Mouse (Mus musculus) hindbrain, embryonic 14.5 days (tissue): Measurements from ENCODE around the gene Pou2f2. TPM values are rescaled to one million over a fixed set of nuclear protein-coding genes. Genes with fewer than 3 reads are reported as not detected.

Source experiments
- ATAC-seq: fragments of 200-750 bp; cut with Nextera tagmentation; 2 replicates; pipeline ENCODE4 v1.8.0; 2017; ENCODE audit warnings: moderate number of reproducible peaks, mild to moderate bottlenecking, moderate TSS enrichment, moderate library complexity; ENCODE audit not compliant: low FRiP score
- DNase-seq: peaks from one replicate; pipeline ENCODE4 v3.0.0-alpha.2; 2015; ENCODE audit warnings: low spot score
- H3K27ac ChIP-seq: fragments of 300-500 bp; sonication (generic); 2 replicates; pipeline ENCODE4 v1.5.1; 2014; ENCODE audit warnings: mild to moderate bottlenecking, moderate library complexity
- H3K27me3 ChIP-seq: fragments of 300-500 bp; sonication (generic); 2 replicates; pipeline ENCODE4 v1.6.1; 2014; ENCODE audit warnings: mild to moderate bottlenecking, low read length, mixed read lengths; ENCODE audit not compliant: control insufficient read depth, insufficient read depth
- H3K36me3 ChIP-seq: fragments of 300-500 bp; sonication (generic); replicated peaks from 2 replicates; pipeline ENCODE4 v1.6.1; 2014; ENCODE audit not compliant: control insufficient read depth, insufficient read depth
- H3K4me1 ChIP-seq: fragments of 300-500 bp; sonication (generic); replicated peaks from 2 replicates; pipeline ENCODE4 v1.6.1; 2014; ENCODE audit warnings: antibody characterized with exemption, low read length, mixed read lengths; ENCODE audit not compliant: control insufficient read depth, insufficient read depth
- H3K4me2 ChIP-seq: fragments of 300-500 bp; sonication (generic); replicated peaks from 2 replicates; pipeline ENCODE4 v1.6.1; 2014; ENCODE audit warnings: mild to moderate bottlenecking, moderate library complexity
- H3K4me3 ChIP-seq: fragments of 300-500 bp; sonication (generic); replicated peaks from 2 replicates; pipeline ENCODE4 v1.5.1; 2014; ENCODE audit warnings: mild to moderate bottlenecking, low read length
- H3K9ac ChIP-seq: fragments of 300-500 bp; sonication (generic); 2 replicates; pipeline ENCODE4 v1.6.1; 2014
- H3K9me3 ChIP-seq: fragments of 300-500 bp; sonication (generic); 2 replicates; pipeline ENCODE4 v1.6.1; 2016; ENCODE audit warnings: low read length; ENCODE audit not compliant: control insufficient read depth
- WGBS: fragments of 180-500 bp; shearing (Covaris S2); extraction: QIAGEN DNeasy Blood & Tissue Kit; methylation state at CpG from one replicate; pipeline ENCODE4 v1.1.7; 2014; 5-methylcytosine and 5-hydroxymethylcytosine counted together
- polyA plus RNA-seq: library from polyadenylated mRNA; unstranded; fragments of >200 nt; fragmentation: Nextera tagmentation; extraction: Ambion mirVana; gene quantifications from 2 replicates; pipeline ENCODE4 v1.2.1, GENCODE M21; 2014

Pou2f2 gene
- polyA plus RNA-seq, 1 experiment from 2014 or later = 31.8 TPM

DNA sequence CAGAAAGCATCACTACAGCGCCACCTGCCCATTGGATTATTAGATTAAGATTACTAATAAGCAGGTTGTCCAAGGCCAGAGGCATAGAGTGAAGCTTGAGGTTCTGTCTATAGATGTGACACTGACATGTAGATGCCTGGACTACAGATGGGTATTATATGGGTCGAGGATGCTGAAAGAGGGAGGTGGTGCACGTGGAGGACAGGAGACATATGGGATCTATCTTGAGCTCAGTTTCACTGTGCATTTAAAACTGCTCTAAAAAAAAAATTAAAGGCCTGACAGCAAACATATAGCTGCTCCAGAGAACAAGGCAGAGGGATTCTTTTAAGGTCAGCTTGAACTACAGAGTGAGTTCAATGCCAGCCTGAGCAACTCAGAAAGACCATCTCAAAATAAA lies 81.4 kb downstream of the Pou2f2 start:
- H3K27me3 ChIP-seq = no peaks in the 10 kb centered on the region
- no peaks in the 10 kb centered on the region for H3K4me1 ChIP-seq
- 74% methylated on average over 3 of the region's 3 CpGs for WGBS
- H3K4me2 ChIP-seq = no peak overlapping the region
- no peaks in the 10 kb centered on the region for H3K9me3 ChIP-seq
- no peak for DNase-seq
- H3K36me3 ChIP-seq = peaks cover 32% of the 10 kb centered on the region
- no peak overlapping the region for H3K9ac ChIP-seq
- no peak overlapping the region for H3K4me3 ChIP-seq
- no peak for ATAC-seq
- H3K27ac ChIP-seq = no peak overlapping the region

GRCm38 (mm10) chr7:25089875-25090274 lies 89.7 kb downstream of the Pou2f2 start:
- no peak overlapping the region for H3K4me3 ChIP-seq
- no peak overlapping the region for H3K9ac ChIP-seq
- no peak for DNase-seq
- H3K27me3 ChIP-seq = no peaks in the 10 kb centered on the region
- H3K4me2 ChIP-seq = no peak overlapping the region
- peaks cover 29% of the 10 kb centered on the region for H3K36me3 ChIP-seq
- ATAC-seq = no peak
- H3K9me3 ChIP-seq = no peaks in the 10 kb centered on the region
- 21% methylated on average over 9 of the region's 10 CpGs for WGBS
- no peaks in the 10 kb centered on the region; the same call in 1 of the 2 replicates for H3K4me1 ChIP-seq
- H3K27ac ChIP-seq = no peak overlapping the region

DNA sequence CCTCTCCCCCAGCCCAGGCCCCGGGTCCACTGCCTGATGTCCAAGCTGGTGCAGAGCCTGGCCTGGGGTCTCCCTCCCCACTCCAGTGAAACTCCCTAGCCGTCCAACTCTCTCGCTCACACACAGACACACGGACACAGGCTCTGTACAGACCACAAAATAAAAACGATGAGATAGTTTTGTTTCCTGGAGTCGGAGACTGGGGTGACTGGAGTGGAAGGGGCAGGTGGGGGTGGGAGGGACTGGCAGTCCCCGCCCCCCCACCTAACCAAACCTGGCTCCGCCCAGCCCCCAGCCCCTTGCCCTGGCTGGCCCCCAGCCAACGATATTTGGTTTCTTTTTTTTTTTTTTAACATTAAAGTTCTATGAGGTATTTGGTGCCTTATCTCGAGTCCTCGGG lies 90.6 kb downstream of the Pou2f2 start:
- no peak for ATAC-seq
- no peak for DNase-seq
- no peaks in the 10 kb centered on the region for H3K27me3 ChIP-seq

DNA sequence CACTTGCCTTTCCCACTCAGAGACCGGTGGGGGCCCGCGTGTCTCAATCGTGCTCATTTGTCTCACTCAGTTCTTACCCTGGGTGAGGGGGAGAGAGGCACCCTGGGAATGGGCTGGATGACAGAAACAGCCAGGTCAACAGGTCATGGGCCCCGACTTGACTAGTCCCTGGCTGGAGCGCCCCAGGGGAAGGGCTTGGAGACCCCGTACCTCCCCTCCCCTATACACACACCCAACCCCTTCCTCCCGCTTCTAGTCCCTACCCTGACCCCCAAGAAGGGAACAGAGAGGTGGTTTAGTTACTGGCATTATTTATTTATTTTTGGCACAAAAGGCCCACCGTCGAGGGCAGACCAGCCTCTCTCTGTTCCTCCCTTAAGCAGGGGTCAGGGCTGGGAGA lies 91.0 kb downstream of the Pou2f2 start:
- peaks cover 43% of the 10 kb centered on the region for H3K36me3 ChIP-seq
- no peak overlapping the region for H3K4me2 ChIP-seq
- ATAC-seq = no peak
- H3K27me3 ChIP-seq = no peaks in the 10 kb centered on the region
- DNase-seq = no peak
- H3K9me3 ChIP-seq = no peaks in the 10 kb centered on the region
- H3K4me1 ChIP-seq = no peaks in the 10 kb centered on the region; the same call in 1 of the 2 replicates
- 5% methylated on average over 10 of the region's 10 CpGs for WGBS
- no peak overlapping the region for H3K9ac ChIP-seq
- H3K27ac ChIP-seq = no peak overlapping the region
- H3K4me3 ChIP-seq = no peak overlapping the region

More for the DNA sequence above, 90.6 kb downstream of the Pou2f2 start:
- H3K9ac ChIP-seq = no peak overlapping the region
- no peaks in the 10 kb centered on the region for H3K9me3 ChIP-seq
- 32% methylated on average over 11 of the region's 11 CpGs for WGBS
- H3K4me3 ChIP-seq = no peak overlapping the region
- no peak overlapping the region for H3K27ac ChIP-seq
- H3K4me1 ChIP-seq = no peaks in the 10 kb centered on the region; the same call in 1 of the 2 replicates
- H3K4me2 ChIP-seq = no peak overlapping the region
- peaks cover 38% of the 10 kb centered on the region for H3K36me3 ChIP-seq

DNA sequence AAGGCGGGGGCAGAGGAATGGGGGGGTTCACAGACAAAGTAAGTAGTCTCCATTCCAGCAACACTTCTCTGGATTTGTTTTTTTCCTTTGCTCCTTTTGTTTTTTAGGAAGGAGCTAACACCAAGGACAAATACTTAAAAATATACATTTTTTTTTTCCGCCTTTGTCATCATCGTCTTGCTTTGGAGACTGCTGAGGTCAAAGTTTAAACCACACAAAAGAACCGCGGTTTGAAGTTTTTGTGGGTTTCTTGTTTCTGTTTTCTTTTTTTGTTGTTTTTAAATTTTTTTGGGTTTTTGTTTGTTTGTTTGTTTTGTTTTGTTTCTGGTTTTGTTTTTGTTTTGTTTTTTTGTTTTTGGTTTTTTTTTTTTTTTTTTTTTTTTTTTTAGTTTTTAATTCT lies 91.6 kb downstream of the Pou2f2 start:
- H3K27me3 ChIP-seq = no peaks in the 10 kb centered on the region
- H3K4me1 ChIP-seq = no peaks in the 10 kb centered on the region; the same call in 1 of the 2 replicates
- ATAC-seq = no peak
- H3K4me2 ChIP-seq = no peak overlapping the region
- peaks cover 48% of the 10 kb centered on the region for H3K36me3 ChIP-seq
- WGBS = 42% methylated on average over 5 of the region's 5 CpGs
- H3K27ac ChIP-seq = no peak overlapping the region
- no peak overlapping the region for H3K9ac ChIP-seq
- no peak for DNase-seq
- H3K9me3 ChIP-seq = no peaks in the 10 kb centered on the region
- H3K4me3 ChIP-seq = no peak overlapping the region

DNA sequence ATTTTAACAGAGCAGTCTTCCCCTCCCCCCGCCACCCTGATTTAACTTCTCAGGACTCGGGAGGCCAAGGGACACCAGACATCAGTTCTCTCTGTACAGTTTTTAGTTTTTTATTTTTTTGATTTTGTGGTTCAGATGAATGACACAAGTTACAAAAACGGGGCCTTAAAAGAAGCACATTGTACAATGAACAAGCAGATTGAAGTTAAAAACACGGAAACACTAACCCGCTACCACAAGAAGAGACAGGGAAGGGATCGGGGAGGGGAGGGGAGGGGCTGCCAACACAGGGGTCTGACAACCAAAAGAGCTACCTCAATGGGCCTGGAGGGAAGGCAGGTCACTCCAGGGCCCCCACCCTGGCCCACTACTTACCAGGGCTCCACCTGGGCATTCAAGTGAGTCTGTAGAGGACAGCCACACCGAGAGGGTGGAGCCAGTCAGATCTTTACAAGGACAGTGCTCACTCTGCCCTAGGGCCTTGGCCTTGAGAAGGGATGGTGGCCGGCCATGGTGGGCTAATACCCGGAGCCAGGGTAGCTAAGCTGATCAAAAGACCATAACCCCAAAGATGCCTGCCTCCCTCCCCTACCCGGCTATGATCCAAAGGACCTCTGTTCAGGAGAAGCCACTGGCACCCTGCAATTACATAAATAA lies 92.1 kb downstream of the Pou2f2 start:
- Histone ChIP-seq H3K9ac (no peak overlapping the region), H3K4me2 (no peak overlapping the region), H3K4me1 (no peaks in the 10 kb centered on the region; the same call in 1 of the 2 replicates), H3K9me3 (no peaks in the 10 kb centered on the region), H3K27ac (no peak overlapping the region), H3K4me3 (no peak overlapping the region), H3K27me3 (no peaks in the 10 kb centered on the region), H3K36me3 (peaks cover 48% of the 10 kb centered on the region)
- 56% methylated on average over 10 of the region's 10 CpGs for WGBS
- DNase-seq (no peak), ATAC-seq (no peak)

- no peak for DNase-seq
- ATAC-seq = no peak
- Histone ChIP-seq H3K4me2 (no peak overlapping the region), H3K9ac (no peak overlapping the region), H3K36me3 (peaks cover 50% of the 10 kb centered on the region), H3K9me3 (no peaks in the 10 kb centered on the region), H3K4me3 (no peak overlapping the region), H3K4me1 (no peaks in the 10 kb centered on the region; the same call in 1 of the 2 replicates), H3K27me3 (no peaks in the 10 kb centered on the region), H3K27ac (no peak overlapping the region)
- 57% methylated on average over 3 of the region's 3 CpGs for WGBS
Measured at GRCm38 (mm10) chr7:25086656-25087055, 92.9 kb downstream of the Pou2f2 start.

DNA sequence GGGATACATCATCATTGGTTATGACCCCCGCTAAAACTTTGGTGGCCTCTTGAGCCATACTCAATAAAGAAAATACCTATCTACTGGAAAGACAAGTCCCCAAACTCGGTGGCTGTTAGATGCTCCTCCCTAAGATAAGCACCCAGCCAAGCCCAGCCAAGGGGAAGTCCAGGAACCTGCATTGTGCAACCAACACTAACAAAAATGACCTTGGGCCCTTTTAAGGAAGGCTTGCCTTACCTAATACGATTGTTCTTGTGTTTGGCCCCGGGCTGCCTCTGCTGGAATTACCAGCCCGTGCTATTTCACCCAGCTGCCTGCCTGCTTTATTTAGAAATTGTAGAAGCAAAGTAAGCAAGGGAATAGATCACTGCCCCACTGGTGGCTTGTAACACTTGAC lies 94.9 kb downstream of the Pou2f2 start:
- DNase-seq = no peak
- Histone ChIP-seq H3K9ac (no peak overlapping the region), H3K36me3 (peaks cover 63% of the 10 kb centered on the region), H3K4me3 (no peak overlapping the region), H3K27ac (no peak overlapping the region), H3K9me3 (no peaks in the 10 kb centered on the region), H3K27me3 (no peaks in the 10 kb centered on the region), H3K4me1 (peaks cover under 1% of the 10 kb centered on the region; the same call in 1 of the 2 replicates), H3K4me2 (no peak overlapping the region)
- no peak for ATAC-seq
- 84% methylated on average over 5 of the region's 5 CpGs for WGBS

DNA sequence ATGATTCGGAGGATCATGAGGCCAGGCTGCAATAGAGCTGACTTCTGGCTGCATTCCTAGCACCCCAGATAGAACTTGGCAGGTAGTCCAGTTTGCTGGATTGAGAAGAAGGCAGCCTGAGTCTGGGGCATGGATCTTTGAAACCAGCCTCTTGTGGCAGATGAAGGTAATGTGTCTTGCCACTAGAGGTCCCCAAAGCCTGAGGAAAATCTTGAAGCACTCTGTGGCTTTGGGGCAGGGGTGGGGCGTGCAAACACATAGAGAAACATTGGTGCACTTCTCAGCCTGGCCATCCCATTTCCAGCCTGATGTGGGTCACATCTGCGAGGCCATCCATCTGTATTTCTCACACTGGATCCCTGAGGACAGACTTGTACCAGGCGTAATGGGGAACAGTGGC lies 97.0 kb downstream of the Pou2f2 start:
- H3K9ac ChIP-seq = no peak overlapping the region
- H3K27me3 ChIP-seq = no peaks in the 10 kb centered on the region
- H3K36me3 ChIP-seq = peaks cover 65% of the 10 kb centered on the region
- no peak overlapping the region for H3K4me3 ChIP-seq
- H3K4me1 ChIP-seq = peaks cover 12% of the 10 kb centered on the region
- DNase-seq = peak; percentile 67
- no peak overlapping the region for H3K27ac ChIP-seq
- H3K9me3 ChIP-seq = no peaks in the 10 kb centered on the region
- 78% methylated on average over 4 of the region's 4 CpGs for WGBS
- ATAC-seq = no peak
- no peak overlapping the region for H3K4me2 ChIP-seq

DNA sequence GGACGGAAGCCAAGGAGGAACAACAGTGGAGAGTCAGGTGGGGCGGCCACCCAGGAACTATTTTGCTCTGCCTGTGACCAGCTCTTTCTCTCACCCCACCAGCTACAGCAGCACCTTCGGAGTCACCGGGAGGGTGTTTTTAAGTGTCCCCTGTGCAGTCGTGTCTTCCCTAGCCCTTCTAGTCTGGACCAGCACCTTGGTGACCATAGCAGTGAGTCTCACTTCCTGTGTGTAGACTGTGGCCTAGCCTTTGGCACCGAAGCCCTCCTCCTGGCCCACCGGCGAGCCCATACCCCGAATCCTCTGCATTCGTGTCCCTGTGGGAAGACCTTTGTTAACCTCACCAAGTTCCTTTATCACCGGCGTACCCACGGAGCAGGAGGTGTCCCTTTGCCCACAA lies 99.1 kb downstream of the Pou2f2 start:
- H3K4me3 ChIP-seq = no peak overlapping the region
- H3K9ac ChIP-seq = no peak overlapping the region
- H3K36me3 ChIP-seq = peaks cover 59% of the 10 kb centered on the region
- no peak overlapping the region for H3K27ac ChIP-seq
- ATAC-seq = no peak
- 94% methylated on average over 13 of the region's 13 CpGs for WGBS
- H3K9me3 ChIP-seq = no peaks in the 10 kb centered on the region
- peaks cover 21% of the 10 kb centered on the region for H3K4me1 ChIP-seq
- DNase-seq = no peak
- H3K27me3 ChIP-seq = no peaks in the 10 kb centered on the region
- no peak overlapping the region for H3K4me2 ChIP-seq
